Mouse (Mus musculus) neural tube, embryonic 10.5 days (tissue): ENCODE measurements around the gene Osm.
A peak's percentile ranks its signal among the peaks of the same experiment; 100 is the strongest.

Experiments
- DNase-seq: peaks from one replicate; pipeline ENCODE4 v3.0.0-alpha.2; 2017; ENCODE audit warnings: low spot score; ENCODE audit errors: extremely low spot score

Gene Osm

GRCm38 (mm10) chr11:4268500-4268899 is 32.3 kb downstream of the Osm start:
- DNase-seq, result no peak

- DNase-seq, result no peak
Measured at GRCm38 (mm10) chr11:4270744-4271459, 34.7 kb downstream of the Osm start.

GRCm38 (mm10) chr11:4271544-4271943 is 35.3 kb downstream of the Osm start:
- DNase-seq, result no peak

- no peak for DNase-seq
Measured at GRCm38 (mm10) chr11:4276411-4276861, 40.2 kb downstream of the Osm start.

- DNase-seq, result no peak
Measured at GRCm38 (mm10) chr11:4279909-4280308, 43.7 kb downstream of the Osm start.

- DNase-seq, result no peak
Measured at GRCm38 (mm10) chr11:4281852-4282251, 45.6 kb downstream of the Osm start.

GRCm38 (mm10) chr11:4283627-4284026 is 47.4 kb downstream of the Osm start:
- DNase-seq, result peak; percentile 71

- no peak for DNase-seq
Measured at GRCm38 (mm10) chr11:4289280-4289679, 53.1 kb downstream of the Osm start.
